Mouse (Mus musculus): Measurements from ENCODE around the gene Wdr59.

GRCm38 (mm10) chr8:111539422-111540076 lies 17.7 kb upstream of the Wdr59 start:
- TF ChIP-seq CTCF (IDR thresholded peaks at IDR 0.05; ENCODE audit: low read depth) (no peak), EP300 (optimal IDR thresholded peaks at IDR 0.05) (no peak)

Data from stomach, postnatal 0 days (tissue).